Mouse (Mus musculus): ENCODE data around the gene Mttp.

DNA sequence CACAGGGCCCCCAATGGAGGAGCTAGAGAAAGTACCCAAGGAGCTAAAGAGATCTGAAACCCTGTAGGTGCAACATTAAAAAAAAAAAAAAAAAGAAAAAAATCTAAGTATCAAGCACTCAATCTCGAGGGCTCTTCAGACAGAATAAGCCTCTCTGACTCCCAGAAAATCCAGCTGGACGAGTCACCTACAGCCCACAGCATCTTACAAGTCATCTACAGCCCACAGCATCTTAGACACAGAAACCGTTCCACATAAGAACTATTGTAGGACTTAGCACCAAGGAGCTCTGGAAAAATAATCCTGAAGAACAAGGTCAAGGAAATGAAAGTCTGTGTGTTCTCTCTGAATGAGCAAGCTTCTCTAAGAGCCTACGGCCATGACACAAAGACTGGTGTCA lies 42.8 kb downstream of the Mttp start:
- TF ChIP-seq CTCF (IDR thresholded peaks at IDR 0.05; ENCODE audit: extremely low read depth, insufficient read depth, insufficient read length, insufficient replicate concordance) = no peak
- no peak for TF ChIP-seq POLR2A (IDR thresholded peaks at IDR 0.05; ENCODE audit: low read depth, low read length)
